Mouse (Mus musculus) G1E (cell line): ENCODE data around the gene Card10.

Experiments
- CTCF ChIP-seq: IDR thresholded peaks from 2 replicates; pipeline ENCODE4 v1.5.1; 2012; ENCODE audit warnings: low read depth, low read length, inconsistent platforms, mixed read lengths
- GATA1 ChIP-seq: IDR thresholded peaks from 2 replicates; pipeline ENCODE4 v1.6.1; 2012; ENCODE audit warnings: borderline replicate concordance, low read length, inconsistent platforms, mixed read lengths
- TAL1 ChIP-seq: conservative IDR thresholded peaks from 2 replicates; pipeline ENCODE4 v1.6.1; 2012; ENCODE audit warnings: low read depth, low read length, inconsistent platforms, mixed read lengths

DNA sequence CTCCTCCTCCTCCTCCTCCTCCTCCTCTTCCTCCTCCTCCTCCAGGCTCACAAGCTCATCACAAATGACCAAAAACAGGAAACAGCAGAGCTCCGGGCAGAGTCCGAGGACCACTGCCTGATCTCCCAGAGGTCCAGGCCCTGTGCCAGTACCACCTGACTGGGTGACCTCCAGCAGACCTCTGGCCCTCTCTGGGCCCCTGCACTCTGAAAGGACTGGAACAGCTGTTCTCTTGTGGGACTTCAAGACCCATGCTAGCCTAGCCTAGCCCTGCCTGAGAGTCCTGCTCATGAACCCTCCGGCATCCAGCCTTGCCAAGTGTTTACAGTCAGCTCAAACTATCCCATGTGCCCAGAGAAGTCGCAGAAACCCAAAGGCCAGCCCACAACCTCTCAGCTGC is 12.4 kb downstream of the Card10 start:
- TF ChIP-seq GATA1 (no peak), CTCF (no peak), TAL1 (no peak)
